Comparison of ENCODE assay signal across 8 mouse cellular contexts in genomic region chr1:84286682-84287111, GRCm38 (mm10).
DNase-seq lines count a peak whose midpoint lies in the region; ATAC-seq and TF ChIP-seq lines count a peak whose summit lies in the region.

No protein-coding gene starts in this region.

- peak; percentile 70 for DNase-seq in liver, adult 2 months (ENCODE audit: extremely low read depth, low read depth, low spot score)
- no peak for DNase-seq in liver, embryonic 11.5 days (ENCODE audit: low spot score)
- DNase-seq in brain, embryonic 18.5 days (ENCODE audit: low read depth, low spot score) = peak; percentile 54
- DNase-seq in induced T-regulatory cell, adult 2 months (ENCODE audit: low read depth) = peak; percentile 16
- peak; percentile 62 to 64 for DNase-seq in left cerebral cortex, postnatal 10 days (ENCODE audit: extremely low spot score in 1 of 2, low spot score in 2 of 2)
- peak; percentile 47 for DNase-seq in stomach, postnatal 0 days (ENCODE audit: low spot score)

- no peak overlapping the region for H3K4me2 ChIP-seq in liver, embryonic 11.5 days
- no peak overlapping the region for H3K4me2 ChIP-seq in forebrain, embryonic 15.5 days (replicated peaks)
- H3K4me2 ChIP-seq in midbrain, embryonic 16.5 days (ENCODE audit: low read length) = no peak overlapping the region
- no peak overlapping the region for H3K4me2 ChIP-seq in stomach, postnatal 0 days (replicated peaks; ENCODE audit: low read depth)

- H3K27ac ChIP-seq in liver, adult 2 months (replicated peaks; ENCODE audit: insufficient read depth, low read depth, low read length) = no peak overlapping the region
- no peak overlapping the region for H3K27ac ChIP-seq in liver, embryonic 11.5 days (ENCODE audit: low read depth, low read length)
- no peak overlapping the region for H3K27ac ChIP-seq in forebrain, embryonic 15.5 days (replicated peaks)
- peak overlapping the region; percentile 29; the same call in 1 of the 2 replicates for H3K27ac ChIP-seq in midbrain, embryonic 16.5 days (ENCODE audit: low read length)
- no peak overlapping the region for H3K27ac ChIP-seq in stomach, postnatal 0 days (replicated peaks)

- no peaks in the 10 kb centered on the region for H3K27me3 ChIP-seq in liver, adult 2 months (ENCODE audit: control insufficient read depth, insufficient read depth, low read length)
- peaks cover 6% of the 10 kb centered on the region; the same call in 1 of the 2 replicates for H3K27me3 ChIP-seq in liver, embryonic 11.5 days (replicated peaks; ENCODE audit: control insufficient read depth, insufficient read depth, low read length)
- H3K27me3 ChIP-seq in forebrain, embryonic 15.5 days = peaks cover 6% of the 10 kb centered on the region; the same call in 1 of the 2 replicates
- no peaks in the 10 kb centered on the region for H3K27me3 ChIP-seq in midbrain, embryonic 16.5 days (ENCODE audit: control insufficient read depth, insufficient read depth, low read depth, low read length)
- H3K27me3 ChIP-seq in stomach, postnatal 0 days (ENCODE audit: control insufficient read depth, insufficient read depth, low read length) = no peaks in the 10 kb centered on the region

- TF ChIP-seq EP300 in stomach, postnatal 0 days (optimal IDR thresholded peaks at IDR 0.05) = no peak

- intact Hi-C loops in left cerebral cortex, postnatal 10 days (cut with DNase I) = loop anchor here (10.0 kb wide), 3 partner anchors 152 to 542 kb away; partner anchors contain the start of gene Dner

- ATAC-seq in liver, embryonic 11.5 days (replicated peaks; ENCODE audit: low FRiP score) = no peak
- ATAC-seq in forebrain, embryonic 15.5 days (replicated peaks) = peak; percentile 62
- peak; percentile 63 for ATAC-seq in midbrain, embryonic 16.5 days
- ATAC-seq in stomach, postnatal 0 days (ENCODE audit: low FRiP score, low TSS enrichment) = 0 out of 2 replicates have a peak, but pooled peaks have one; percentile 59

- H3K36me3 ChIP-seq in liver, adult 2 months (ENCODE audit: control insufficient read depth, insufficient read depth, low read length) = no peaks in the 10 kb centered on the region
- H3K36me3 ChIP-seq in liver, embryonic 11.5 days (ENCODE audit: control insufficient read depth, insufficient read depth, low read length) = no peaks in the 10 kb centered on the region
- no peaks in the 10 kb centered on the region for H3K36me3 ChIP-seq in forebrain, embryonic 15.5 days
- H3K36me3 ChIP-seq in midbrain, embryonic 16.5 days (ENCODE audit: control insufficient read depth, insufficient read depth, low read length) = no peaks in the 10 kb centered on the region
- H3K36me3 ChIP-seq in stomach, postnatal 0 days (ENCODE audit: control insufficient read depth, insufficient read depth, low read length) = no peaks in the 10 kb centered on the region

- 28% methylated on average over 6 of the region's 6 CpGs for WGBS in liver, adult 2 months
- WGBS in liver, embryonic 11.5 days = 38% methylated on average over 6 of the region's 6 CpGs
- WGBS in forebrain, embryonic 15.5 days = 16% methylated on average over 6 of the region's 6 CpGs
- WGBS in midbrain, embryonic 16.5 days = 20% methylated on average over 6 of the region's 6 CpGs
- 12% methylated on average over 6 of the region's 6 CpGs for WGBS in stomach, postnatal 0 days

- H3K4me1 ChIP-seq in liver, adult 2 months (ENCODE audit: control insufficient read depth, insufficient read depth, low read length) = peaks cover 12% of the 10 kb centered on the region
- no peaks in the 10 kb centered on the region for H3K4me1 ChIP-seq in liver, embryonic 11.5 days (replicated peaks; ENCODE audit: control insufficient read depth, insufficient read depth, low read length)
- H3K4me1 ChIP-seq in forebrain, embryonic 15.5 days = peaks cover 21% of the 10 kb centered on the region
- peaks cover 19% of the 10 kb centered on the region for H3K4me1 ChIP-seq in midbrain, embryonic 16.5 days (ENCODE audit: control insufficient read depth, insufficient read depth, low read length)
- H3K4me1 ChIP-seq in stomach, postnatal 0 days (replicated peaks; ENCODE audit: control insufficient read depth, insufficient read depth) = no peaks in the 10 kb centered on the region

- no peak overlapping the region for H3K9ac ChIP-seq in liver, adult 2 months (ENCODE audit: low read depth, low read length)
- no peak overlapping the region for H3K9ac ChIP-seq in liver, embryonic 11.5 days (ENCODE audit: low read depth, low read length)
- H3K9ac ChIP-seq in forebrain, embryonic 15.5 days (replicated peaks) = no peak overlapping the region
- H3K9ac ChIP-seq in midbrain, embryonic 16.5 days (ENCODE audit: low read depth, low read length) = no peak overlapping the region
- no peak overlapping the region for H3K9ac ChIP-seq in stomach, postnatal 0 days (ENCODE audit: low read length)

- peaks cover 21% of the 10 kb centered on the region for H3K79me2 ChIP-seq in liver, adult 2 months (ENCODE audit: control insufficient read depth, insufficient read depth, low read length)

- TF ChIP-seq POLR2A in liver, adult 2 months (IDR thresholded peaks at IDR 0.05; ENCODE audit: extremely low read depth, insufficient read depth, low read length) = no peak

- H3K4me3 ChIP-seq in liver, adult 2 months (ENCODE audit: insufficient read depth, low read depth, low read length) = no peak overlapping the region
- H3K4me3 ChIP-seq in liver, embryonic 11.5 days (ENCODE audit: low read depth, low read length) = no peak overlapping the region
- H3K4me3 ChIP-seq in forebrain, embryonic 15.5 days = no peak overlapping the region
- H3K4me3 ChIP-seq in midbrain, embryonic 16.5 days (ENCODE audit: low read depth, low read length) = no peak overlapping the region
- H3K4me3 ChIP-seq in stomach, postnatal 0 days (ENCODE audit: low read depth, low read length) = no peak overlapping the region

- H3K9me3 ChIP-seq in liver, embryonic 11.5 days (ENCODE audit: control insufficient read depth, low read length) = no peaks in the 10 kb centered on the region
- H3K9me3 ChIP-seq in forebrain, embryonic 15.5 days = no peaks in the 10 kb centered on the region
- H3K9me3 ChIP-seq in midbrain, embryonic 16.5 days (replicated peaks; ENCODE audit: control insufficient read depth, low read length, poor library complexity, severe bottlenecking) = no peaks in the 10 kb centered on the region
- H3K9me3 ChIP-seq in stomach, postnatal 0 days (ENCODE audit: control insufficient read depth, low read length) = no peaks in the 10 kb centered on the region

- TF ChIP-seq CTCF in liver, adult 2 months (IDR thresholded peaks at IDR 0.05; ENCODE audit: low read depth, low read length) = peak; percentile 46
- TF ChIP-seq CTCF in stomach, postnatal 0 days (IDR thresholded peaks at IDR 0.05; ENCODE audit: low read depth) = peak; percentile 87
